Mouse (Mus musculus): ENCODE results near the gene Tmem19. TPM values are rescaled to one million over a fixed set of nuclear protein-coding genes. Genes with fewer than 3 reads are reported as not detected.

The Tmem19 gene
- polyA plus RNA-seq, 1 experiment, result 28.3 TPM

DNA sequence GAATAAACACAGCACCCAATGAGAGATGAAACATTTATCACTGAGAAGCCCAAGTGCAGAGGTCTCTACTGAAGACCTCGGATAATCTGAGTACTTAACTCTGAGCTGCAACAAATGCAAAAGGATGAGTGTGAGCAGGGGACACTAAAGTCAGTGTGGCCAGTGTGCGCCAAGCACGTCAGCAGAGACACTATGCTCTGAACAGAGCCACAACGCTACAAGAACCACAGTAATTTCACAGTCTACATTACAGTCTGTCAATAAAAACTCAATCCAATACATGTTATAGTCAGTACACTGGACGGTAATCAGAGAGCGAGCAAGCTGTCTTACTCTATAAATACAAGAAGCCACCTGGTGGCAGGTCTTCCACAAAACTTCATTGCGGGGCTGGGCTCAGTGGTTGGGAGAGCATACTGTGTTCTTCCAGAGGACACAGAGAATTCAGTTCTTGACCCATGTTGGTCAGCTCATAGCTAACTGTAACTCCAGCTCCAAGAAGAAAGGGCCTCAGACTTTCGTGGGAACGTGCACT, 65.8 kb downstream of the Tmem19 start:
- Histone ChIP-seq H3K9ac (ENCODE audit: low read depth, poor library complexity, severe bottlenecking) (no peak overlapping the region), H3K36me3 (ENCODE audit: control insufficient read depth, insufficient read depth, low read length, poor library complexity, severe bottlenecking) (peaks cover 25% of the 10 kb centered on the region), H3K4me1 (ENCODE audit: control insufficient read depth, insufficient read depth, low read length) (no peaks in the 10 kb centered on the region), H3K27ac (ENCODE audit: insufficient read depth, low read length) (no peak overlapping the region), H3K9me3 (replicated peaks; ENCODE audit: control insufficient read depth, insufficient read depth, low read length, poor library complexity, severe bottlenecking) (no peaks in the 10 kb centered on the region), H3K27me3 (ENCODE audit: control insufficient read depth, insufficient read depth, low read length, poor library complexity, severe bottlenecking) (no peaks in the 10 kb centered on the region), H3K4me3 (ENCODE audit: low read depth, low read length) (no peak overlapping the region)
- TF ChIP-seq POLR2A (IDR thresholded peaks at IDR 0.05; ENCODE audit: insufficient read depth, low read length) (no peak), CTCF (IDR thresholded peaks at IDR 0.05; ENCODE audit: low read depth, low read length) (no peak)

DNA sequence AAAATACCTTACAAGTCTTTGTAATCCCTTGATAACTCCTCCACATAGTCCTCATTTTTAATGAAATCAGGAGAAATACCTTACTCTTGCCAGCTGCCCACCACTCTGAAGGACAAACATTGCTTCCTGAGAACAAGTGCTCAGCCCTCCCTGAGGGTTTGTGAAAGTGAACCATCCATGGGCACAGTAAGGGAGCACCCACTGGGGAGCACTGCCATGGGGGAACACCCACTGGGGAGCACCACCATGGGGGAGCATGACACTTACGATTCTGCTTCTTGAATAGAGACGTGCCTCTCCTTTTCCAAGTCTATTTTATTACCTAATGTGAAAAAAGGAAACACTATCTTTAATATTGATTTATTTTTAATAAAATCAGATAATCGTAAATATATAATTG, 67.1 kb downstream of the Tmem19 start:
- no peaks in the 10 kb centered on the region for H3K9me3 ChIP-seq (replicated peaks; ENCODE audit: control insufficient read depth, insufficient read depth, low read length, poor library complexity, severe bottlenecking)
- H3K27me3 ChIP-seq (ENCODE audit: control insufficient read depth, insufficient read depth, low read length, poor library complexity, severe bottlenecking), result no peaks in the 10 kb centered on the region
- no peak overlapping the region for H3K9ac ChIP-seq (ENCODE audit: low read depth, poor library complexity, severe bottlenecking)
- no peak overlapping the region for H3K27ac ChIP-seq (ENCODE audit: insufficient read depth, low read length)
- H3K4me1 ChIP-seq (ENCODE audit: control insufficient read depth, insufficient read depth, low read length), result no peaks in the 10 kb centered on the region
- no peak overlapping the region for H3K4me3 ChIP-seq (ENCODE audit: low read depth, low read length)
- H3K36me3 ChIP-seq (ENCODE audit: control insufficient read depth, insufficient read depth, low read length, poor library complexity, severe bottlenecking), result peaks cover 21% of the 10 kb centered on the region
- TF ChIP-seq POLR2A (IDR thresholded peaks at IDR 0.05; ENCODE audit: insufficient read depth, low read length) (no peak), CTCF (IDR thresholded peaks at IDR 0.05; ENCODE audit: low read depth, low read length) (no peak), EP300 (IDR thresholded peaks at IDR 0.05; ENCODE audit: insufficient read depth, low read depth, low read length) (no peak)

DNA sequence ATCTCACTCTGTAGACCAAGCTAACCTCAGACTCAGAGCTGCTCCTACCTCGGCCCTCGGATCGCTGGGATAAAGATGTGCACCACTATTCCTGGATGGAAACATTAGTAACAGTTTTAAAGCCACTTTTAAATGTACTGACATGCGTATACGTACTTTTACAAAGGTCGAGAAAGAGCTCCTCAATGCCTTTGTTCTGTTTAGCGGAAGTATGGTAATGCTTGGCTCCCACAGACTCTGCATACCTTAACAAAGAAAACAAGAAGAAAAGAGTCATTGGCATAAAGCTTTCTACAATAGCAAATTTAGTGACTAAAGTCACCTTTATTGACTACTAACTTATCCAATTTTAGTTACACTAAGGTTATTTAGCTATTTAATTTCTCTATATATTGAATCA, 67.6 kb downstream of the Tmem19 start:
- Histone ChIP-seq H3K9me3 (replicated peaks; ENCODE audit: control insufficient read depth, insufficient read depth, low read length, poor library complexity, severe bottlenecking) (no peaks in the 10 kb centered on the region), H3K4me3 (ENCODE audit: low read depth, low read length) (no peak overlapping the region), H3K27me3 (ENCODE audit: control insufficient read depth, insufficient read depth, low read length, poor library complexity, severe bottlenecking) (no peaks in the 10 kb centered on the region), H3K4me1 (ENCODE audit: control insufficient read depth, insufficient read depth, low read length) (no peaks in the 10 kb centered on the region), H3K36me3 (ENCODE audit: control insufficient read depth, insufficient read depth, low read length, poor library complexity, severe bottlenecking) (peaks cover 21% of the 10 kb centered on the region), H3K27ac (ENCODE audit: insufficient read depth, low read length) (no peak overlapping the region), H3K9ac (ENCODE audit: low read depth, poor library complexity, severe bottlenecking) (no peak overlapping the region)
- TF ChIP-seq EP300 (IDR thresholded peaks at IDR 0.05; ENCODE audit: insufficient read depth, low read depth, low read length) (no peak), CTCF (IDR thresholded peaks at IDR 0.05; ENCODE audit: low read depth, low read length) (no peak), POLR2A (IDR thresholded peaks at IDR 0.05; ENCODE audit: insufficient read depth, low read length) (no peak)

DNA sequence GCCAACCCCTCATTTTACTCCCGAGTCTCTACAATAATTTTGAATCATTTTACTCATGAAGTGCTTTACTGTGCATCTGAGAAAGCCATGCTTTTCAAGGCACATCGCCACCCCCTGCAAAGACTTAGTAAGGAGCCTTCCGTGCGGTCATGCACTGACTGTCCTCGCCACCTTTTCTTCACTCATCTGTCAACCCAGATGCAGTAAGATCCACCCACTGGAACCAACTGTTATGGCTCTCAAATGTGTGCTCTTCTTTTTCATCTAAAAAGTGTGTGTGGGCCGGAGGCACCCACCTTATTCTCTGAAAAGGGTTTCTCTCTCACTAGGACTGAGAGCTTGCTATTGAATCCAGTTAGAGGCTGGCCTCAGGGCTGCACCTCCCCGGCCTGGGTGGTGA, 68.4 kb downstream of the Tmem19 start:
- H3K36me3 ChIP-seq (ENCODE audit: control insufficient read depth, insufficient read depth, low read length, poor library complexity, severe bottlenecking), result peaks cover 20% of the 10 kb centered on the region
- TF ChIP-seq POLR2A (IDR thresholded peaks at IDR 0.05; ENCODE audit: insufficient read depth, low read length) (no peak), EP300 (IDR thresholded peaks at IDR 0.05; ENCODE audit: insufficient read depth, low read depth, low read length) (no peak), CTCF (IDR thresholded peaks at IDR 0.05; ENCODE audit: low read depth, low read length) (no peak)
- H3K4me1 ChIP-seq (ENCODE audit: control insufficient read depth, insufficient read depth, low read length), result no peaks in the 10 kb centered on the region

DNA sequence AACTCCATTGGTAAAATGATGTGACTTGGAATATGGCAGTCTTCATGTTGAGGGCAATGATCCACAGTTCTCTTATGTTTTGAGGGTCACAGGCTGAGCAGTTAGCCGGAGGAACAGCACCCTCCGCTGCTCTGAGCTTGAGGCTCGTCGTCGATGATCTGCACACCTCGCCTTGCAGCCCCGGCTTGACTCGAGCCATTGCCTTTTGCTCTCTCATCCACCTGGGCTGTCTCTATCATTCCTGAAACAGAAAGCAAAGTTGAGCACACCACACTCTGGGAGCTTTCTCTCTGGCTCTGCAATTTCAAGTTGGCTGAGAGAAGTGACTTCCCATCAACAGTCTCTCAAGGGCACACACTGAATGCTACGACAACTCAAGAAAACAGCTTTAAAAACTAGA, 71.6 kb downstream of the Tmem19 start:
- Histone ChIP-seq H3K4me1 (ENCODE audit: control insufficient read depth, insufficient read depth, low read length) (no peaks in the 10 kb centered on the region), H3K9me3 (replicated peaks; ENCODE audit: control insufficient read depth, insufficient read depth, low read length, poor library complexity, severe bottlenecking) (no peaks in the 10 kb centered on the region), H3K36me3 (ENCODE audit: control insufficient read depth, insufficient read depth, low read length, poor library complexity, severe bottlenecking) (peaks cover 20% of the 10 kb centered on the region), H3K27me3 (ENCODE audit: control insufficient read depth, insufficient read depth, low read length, poor library complexity, severe bottlenecking) (no peaks in the 10 kb centered on the region), H3K27ac (ENCODE audit: insufficient read depth, low read length) (no peak overlapping the region), H3K4me3 (ENCODE audit: low read depth, low read length) (no peak overlapping the region), H3K9ac (ENCODE audit: low read depth, poor library complexity, severe bottlenecking) (no peak overlapping the region)
- TF ChIP-seq CTCF (IDR thresholded peaks at IDR 0.05; ENCODE audit: low read depth, low read length), result no peak
- no peak for TF ChIP-seq POLR2A (IDR thresholded peaks at IDR 0.05; ENCODE audit: insufficient read depth, low read length)
- no peak for TF ChIP-seq EP300 (IDR thresholded peaks at IDR 0.05; ENCODE audit: insufficient read depth, low read depth, low read length)

More for the DNA sequence above, 68.4 kb downstream of the Tmem19 start:
- H3K9ac ChIP-seq (ENCODE audit: low read depth, poor library complexity, severe bottlenecking), result no peak overlapping the region
- no peaks in the 10 kb centered on the region for H3K9me3 ChIP-seq (replicated peaks; ENCODE audit: control insufficient read depth, insufficient read depth, low read length, poor library complexity, severe bottlenecking)
- H3K27ac ChIP-seq (ENCODE audit: insufficient read depth, low read length), result no peak overlapping the region
- no peaks in the 10 kb centered on the region for H3K27me3 ChIP-seq (ENCODE audit: control insufficient read depth, insufficient read depth, low read length, poor library complexity, severe bottlenecking)
- H3K4me3 ChIP-seq (ENCODE audit: low read depth, low read length), result no peak overlapping the region

Other genes with a start within 250 kb of the Tmem19 start
- gene Tph2, start 177.5 kb downstream of the Tmem19 start, polyA plus RNA-seq (2011; ENCODE audit: insufficient read depth, insufficient read length, low read depth, missing spikeins), result not detected in 2 replicates
- 183 and 198 TPM in 2 replicates for gene Tbc1d15, start 111.0 kb downstream of the Tmem19 start, polyA plus RNA-seq (2011; ENCODE audit: insufficient read depth, insufficient read length, low read depth, missing spikeins)
- 37.2 and 46.8 TPM in 2 replicates for gene Rab21, start 46.9 kb downstream of the Tmem19 start, polyA plus RNA-seq (2011; ENCODE audit: insufficient read depth, insufficient read length, low read depth, missing spikeins)
- 10.1 and 12.9 TPM in 2 replicates for gene Thap2, start 21.9 kb upstream of the Tmem19 start, polyA plus RNA-seq (2011; ENCODE audit: insufficient read depth, insufficient read length, low read depth, missing spikeins)
- gene Zfc3h1, start 22.5 kb upstream of the Tmem19 start, polyA plus RNA-seq (2011; ENCODE audit: insufficient read depth, insufficient read length, low read depth, missing spikeins), result 100 and 107 TPM in 2 replicates
- gene A930009A15Rik, start 207.5 kb upstream of the Tmem19 start, polyA plus RNA-seq (2011; ENCODE audit: insufficient read depth, insufficient read length, low read depth, missing spikeins), result not detected in 2 replicates
- 0.27 TPM in 1 of 2 replicates, not detected in the other for gene Lgr5, start 225.3 kb upstream of the Tmem19 start, polyA plus RNA-seq (2011; ENCODE audit: insufficient read depth, insufficient read length, low read depth, missing spikeins)